Mouse (Mus musculus): Measurements from ENCODE around the gene Mrps23.

DNA sequence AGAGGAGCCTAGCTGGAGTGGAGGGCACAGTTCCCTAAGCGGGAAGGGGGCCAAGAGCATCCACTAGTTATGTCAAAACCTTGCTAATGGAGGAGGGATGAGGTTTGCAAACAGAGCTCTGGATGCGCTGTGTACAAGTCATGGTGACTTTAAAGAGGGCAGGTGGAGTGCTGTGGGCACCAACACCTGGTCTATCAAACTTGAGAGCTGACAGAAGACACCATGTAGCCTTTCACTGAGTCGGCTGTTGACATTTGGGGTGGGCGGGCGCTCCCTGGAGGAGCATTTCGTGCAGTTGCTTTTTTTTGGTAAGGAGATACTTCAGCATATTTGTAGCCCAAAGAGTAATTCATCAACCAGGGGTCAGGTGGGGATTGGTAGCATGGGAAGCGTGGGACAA lies 47.1 kb downstream of the Mrps23 start:
- TF ChIP-seq CTCF (IDR thresholded peaks at IDR 0.05; ENCODE audit: low read depth, low read length) (no peak), POLR2A (IDR thresholded peaks at IDR 0.05; ENCODE audit: insufficient read depth, low read length) (no peak)

Measured in ES-Bruce4 (cell line).